Comparison of ENCODE assay signal across 13 mouse cellular contexts in genomic region chrX:52162206-52162605, GRCm38 (mm10). TPM values are rescaled to one million over a fixed set of nuclear protein-coding genes. Genes with fewer than 3 reads are reported as not detected.
DNase-seq lines count a peak whose midpoint lies in the region; ATAC-seq lines count a peak whose summit lies in the region.
"Had no signal": no experiment of that assay in that cellular context is flagged by ENCODE, and none has a peak within 500 bp of the region (broad histone marks: within the 10 kb centered on the region; RNA-seq: fewer than 3 reads in every experiment).

No protein-coding gene starts in this region.

- no peak for DNase-seq in neural tube, embryonic 10.5 days (ENCODE audit: extremely low spot score, low spot score)
- DNase-seq in forebrain, embryonic 11.5 days (ENCODE audit: low spot score), result no peak
- DNase-seq: cerebellum, adult 8-10 months; gastrocnemius, postnatal 36 days; right cerebral cortex, adult 18-20 months had no signal

- 0 out of 2 replicates have a peak overlapping the region, but pooled peaks have one; percentile 88 for H3K4me2 ChIP-seq in hindbrain, embryonic 15.5 days
- no peak overlapping the region for H3K4me2 ChIP-seq in hindbrain, embryonic 13.5 days
- H3K4me2 ChIP-seq in neural tube, embryonic 12.5 days (replicated peaks), result peak overlapping the region; percentile 73; the same call in 1 of the 2 replicates
- peak overlapping the region; percentile 60 for H3K4me2 ChIP-seq in forebrain, embryonic 11.5 days (ENCODE audit: low read depth, low read length, severe bottlenecking)
- peak overlapping the region; percentile 78 for H3K4me2 ChIP-seq in neural tube, embryonic 15.5 days

- no peak for ATAC-seq in hindbrain, embryonic 15.5 days (ENCODE audit: low FRiP score, low read depth)
- ATAC-seq in hindbrain, embryonic 13.5 days (ENCODE audit: low FRiP score), result no peak
- no peak for ATAC-seq in neural tube, embryonic 12.5 days (ENCODE audit: low FRiP score, low read depth)
- no peak for ATAC-seq in forebrain, embryonic 11.5 days (replicated peaks; ENCODE audit: low FRiP score)
- ATAC-seq in neural tube, embryonic 15.5 days (ENCODE audit: low FRiP score), result no peak
- ATAC-seq in granulocyte monocyte progenitor cell, adult 5-6 weeks (replicated peaks; ENCODE audit: poor library complexity, severe bottlenecking), result no peak
- ATAC-seq: hindbrain, embryonic 16.5 days had no signal

- H3K27ac ChIP-seq in hindbrain, embryonic 15.5 days (replicated peaks), result no peak overlapping the region
- no peak overlapping the region for H3K27ac ChIP-seq in hindbrain, embryonic 13.5 days
- H3K27ac ChIP-seq in neural tube, embryonic 12.5 days, result no peak overlapping the region
- H3K27ac ChIP-seq in forebrain, embryonic 11.5 days (ENCODE audit: low read depth, low read length), result no peak overlapping the region
- H3K27ac ChIP-seq in neural tube, embryonic 15.5 days (replicated peaks), result no peak overlapping the region

- H3K9me3 ChIP-seq in hindbrain, embryonic 15.5 days, result no peaks in the 10 kb centered on the region
- H3K9me3 ChIP-seq in hindbrain, embryonic 13.5 days, result no peaks in the 10 kb centered on the region
- no peaks in the 10 kb centered on the region for H3K9me3 ChIP-seq in neural tube, embryonic 12.5 days
- no peaks in the 10 kb centered on the region for H3K9me3 ChIP-seq in forebrain, embryonic 11.5 days (ENCODE audit: control insufficient read depth, low read length)
- H3K9me3 ChIP-seq in neural tube, embryonic 15.5 days (replicated peaks), result no peaks in the 10 kb centered on the region

- H3K4me1 ChIP-seq in hindbrain, embryonic 15.5 days (replicated peaks), result no peaks in the 10 kb centered on the region; the same call in 1 of the 2 replicates
- peaks cover 9% of the 10 kb centered on the region for H3K4me1 ChIP-seq in hindbrain, embryonic 13.5 days (replicated peaks)
- no peaks in the 10 kb centered on the region for H3K4me1 ChIP-seq in neural tube, embryonic 12.5 days
- H3K4me1 ChIP-seq in forebrain, embryonic 11.5 days (replicated peaks; ENCODE audit: control insufficient read depth, insufficient read depth, low read length), result no peaks in the 10 kb centered on the region; the same call in 1 of the 2 replicates
- H3K4me1 ChIP-seq in neural tube, embryonic 15.5 days, result peaks cover 8% of the 10 kb centered on the region

- WGBS in hindbrain, embryonic 15.5 days, result 50% methylated on average over 1 of the region's 1 CpGs
- WGBS in hindbrain, embryonic 13.5 days, result 37% methylated on average over 1 of the region's 1 CpGs
- 29% methylated on average over 1 of the region's 1 CpGs for WGBS in neural tube, embryonic 12.5 days
- 28% methylated on average over 1 of the region's 1 CpGs for WGBS in forebrain, embryonic 11.5 days
- 35% methylated on average over 1 of the region's 1 CpGs for WGBS in neural tube, embryonic 15.5 days

- H3K9ac ChIP-seq in hindbrain, embryonic 15.5 days, result no peak overlapping the region
- H3K9ac ChIP-seq in hindbrain, embryonic 13.5 days, result no peak overlapping the region
- H3K9ac ChIP-seq in neural tube, embryonic 12.5 days, result no peak overlapping the region
- H3K9ac ChIP-seq in forebrain, embryonic 11.5 days (ENCODE audit: low read length), result no peak overlapping the region; the same call in 1 of the 2 replicates
- H3K9ac ChIP-seq in neural tube, embryonic 15.5 days (replicated peaks), result no peak overlapping the region

- H3K27me3 ChIP-seq in hindbrain, embryonic 15.5 days, result 0 out of 2 replicates have a peak, but pooled peaks cover 6% of the 10 kb centered on the region
- peaks cover 21% of the 10 kb centered on the region for H3K27me3 ChIP-seq in hindbrain, embryonic 13.5 days
- H3K27me3 ChIP-seq in neural tube, embryonic 12.5 days (replicated peaks), result no peaks in the 10 kb centered on the region; the same call in none of the 2 replicates
- no peaks in the 10 kb centered on the region; the same call in 1 of the 2 replicates for H3K27me3 ChIP-seq in forebrain, embryonic 11.5 days (ENCODE audit: control insufficient read depth, insufficient read depth, low read length)
- H3K27me3 ChIP-seq in neural tube, embryonic 15.5 days (replicated peaks), result peaks cover 4% of the 10 kb centered on the region; the same call in 1 of the 2 replicates
- H3K27me3 ChIP-seq: CH12.LX had no signal

- H3K4me3 ChIP-seq in hindbrain, embryonic 15.5 days, result no peak overlapping the region
- H3K4me3 ChIP-seq in hindbrain, embryonic 13.5 days, result no peak overlapping the region
- no peak overlapping the region for H3K4me3 ChIP-seq in neural tube, embryonic 12.5 days
- H3K4me3 ChIP-seq in forebrain, embryonic 11.5 days (ENCODE audit: low read depth, low read length), result peak overlapping the region; percentile 59
- H3K4me3 ChIP-seq in neural tube, embryonic 15.5 days (replicated peaks), result no peak overlapping the region; the same call in 1 of the 2 replicates
- H3K4me3 ChIP-seq: myocyte had no signal

- no peaks in the 10 kb centered on the region for H3K36me3 ChIP-seq in hindbrain, embryonic 15.5 days
- H3K36me3 ChIP-seq in hindbrain, embryonic 13.5 days, result no peaks in the 10 kb centered on the region
- no peaks in the 10 kb centered on the region for H3K36me3 ChIP-seq in neural tube, embryonic 12.5 days
- no peaks in the 10 kb centered on the region for H3K36me3 ChIP-seq in forebrain, embryonic 11.5 days (ENCODE audit: control insufficient read depth, insufficient read depth, low read length)
- no peaks in the 10 kb centered on the region for H3K36me3 ChIP-seq in neural tube, embryonic 15.5 days

RNA-seq across cellular contexts. Expression of gene Gpc4, which starts 2.8 kb away (rescaled TPM):
- 12.5 and 12.9 TPM in 2 replicates for polyA plus RNA-seq in hindbrain, embryonic 15.5 days (2015; fragmentation: Nextera tagmentation; extraction: Ambion mirVana)
- 10.3 and 11.8 TPM in 2 replicates for polyA plus RNA-seq in hindbrain, embryonic 13.5 days (2015; fragmentation: Nextera tagmentation; extraction: Ambion mirVana)
- polyA plus RNA-seq in neural tube, embryonic 12.5 days (2016; fragmentation: Nextera tagmentation; extraction: Ambion mirVana), result 16.0 and 16.9 TPM in 2 replicates
- 80.9 and 81.2 TPM in 2 replicates for polyA plus RNA-seq in forebrain, embryonic 11.5 days (2014; fragmentation: Nextera tagmentation; extraction: Ambion mirVana)
- 12.7 and 15.3 TPM in 2 replicates for polyA plus RNA-seq in neural tube, embryonic 15.5 days (2015; fragmentation: Nextera tagmentation; extraction: Ambion mirVana)
- not detected in 2 replicates for total RNA-seq in granulocyte monocyte progenitor cell, adult 5-6 weeks (2014; fragmentation: Nextera tagmentation)
- total RNA-seq in granulocyte monocyte progenitor cell, adult 5-6 weeks (2017), result not detected in 2 replicates
- total RNA-seq: CH12.LX had no signal
